Mouse (Mus musculus): ENCODE results near the gene Rasgrf1.

DNA sequence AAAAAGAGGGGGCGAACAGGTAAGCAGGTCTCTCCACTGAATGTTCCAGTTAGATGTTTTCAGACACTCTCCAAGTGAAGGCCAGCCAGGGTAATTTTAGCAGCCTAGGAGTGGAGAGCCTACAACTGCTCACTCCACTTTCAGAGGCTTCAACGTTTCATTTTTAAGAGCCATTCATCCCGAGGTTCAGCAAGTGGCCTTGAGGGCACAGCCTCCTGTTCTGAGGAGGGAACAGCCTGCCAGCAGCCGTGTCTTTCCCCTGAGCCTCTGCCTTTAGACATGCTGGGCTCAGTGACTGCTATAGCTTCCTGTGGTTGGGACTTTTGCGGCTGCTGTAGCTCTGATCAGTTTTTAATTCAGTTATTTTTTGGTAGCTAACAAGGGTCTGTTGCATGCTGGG is 38.9 kb downstream of the Rasgrf1 start:
- TF ChIP-seq CTCF (IDR thresholded peaks at IDR 0.05; ENCODE audit: insufficient read depth, low read depth, low read length), result no peak
- TF ChIP-seq POLR2A (IDR thresholded peaks at IDR 0.05; ENCODE audit: insufficient read depth, low read depth, low read length), result no peak

Measured in olfactory bulb, adult 2 months (tissue).